Mouse (Mus musculus) lung, postnatal 0 days (tissue): ENCODE results near the gene Exoc6b.

Source experiments
- CTCF ChIP-seq: IDR thresholded peaks from 2 replicates; pipeline ENCODE4 v1.5.1; 2016; ENCODE audit warnings: antibody characterized with exemption, mild to moderate bottlenecking
- EP300 ChIP-seq: IDR thresholded peaks from 2 replicates; pipeline ENCODE4 v1.6.1; 2016; ENCODE audit warnings: antibody characterized with exemption, mild to moderate bottlenecking, control low read depth

- no peak for TF ChIP-seq CTCF
- TF ChIP-seq EP300: no peak
Observed at GRCm38 (mm10) chr6:84963044-84963443, 106.3 kb downstream of the Exoc6b start.
